ENCODE assay signal across 26 mouse cellular contexts in the genomic region with DNA sequence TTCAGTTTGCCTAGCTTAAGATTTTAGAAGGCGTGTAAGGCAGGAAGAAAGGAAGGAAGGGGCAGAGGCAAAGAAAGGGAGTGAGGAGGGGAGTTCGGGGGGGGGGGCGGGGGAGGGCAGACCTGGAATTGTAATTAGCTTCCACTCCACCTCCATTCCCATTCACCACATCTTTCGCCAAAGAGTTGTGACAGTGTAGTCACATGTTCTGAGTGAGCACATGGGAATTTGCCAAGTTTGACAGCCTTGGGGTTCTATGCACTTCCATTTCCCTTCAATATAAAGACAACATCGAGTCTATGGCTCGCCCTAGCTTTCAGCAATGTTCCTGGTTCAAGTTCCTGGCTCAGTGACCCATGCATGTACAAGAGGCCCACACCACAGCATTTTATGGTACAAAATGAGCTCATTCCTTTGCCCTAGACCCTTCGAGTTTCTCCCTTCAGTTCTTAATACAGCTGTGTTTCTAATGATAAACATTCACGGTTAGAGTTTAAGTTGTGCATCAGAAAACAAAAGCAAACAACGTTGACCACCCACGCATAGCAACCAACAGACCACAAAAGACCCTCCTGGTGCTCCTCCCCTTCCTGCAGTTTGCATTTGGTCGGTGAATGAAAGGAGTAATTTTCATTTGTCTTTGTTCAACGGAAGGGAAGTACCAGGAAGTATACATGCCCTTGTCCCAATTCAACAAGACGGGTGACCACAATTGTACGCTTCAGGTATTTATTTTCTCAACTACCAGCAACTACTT.
DNase-seq lines count a peak whose midpoint lies in the region; ATAC-seq and TF ChIP-seq lines count a peak whose summit lies in the region.
"Had no signal": no experiment of that assay in that cellular context is flagged by ENCODE, and none has a peak within 500 bp of the region (broad histone marks: within the 10 kb centered on the region; RNA-seq: fewer than 3 reads in every experiment).

No protein-coding gene starts in this region.

- no peaks in the 10 kb centered on the region for H3K27me3 ChIP-seq in midbrain, embryonic 11.5 days (ENCODE audit: control insufficient read depth, insufficient read depth, low read length)
- no peaks in the 10 kb centered on the region for H3K27me3 ChIP-seq in midbrain, embryonic 10.5 days (ENCODE audit: low read depth, poor library complexity, severe bottlenecking)
- H3K27me3 ChIP-seq in forebrain, embryonic 13.5 days, result 0 out of 2 replicates have a peak, but pooled peaks cover 3% of the 10 kb centered on the region
- H3K27me3 ChIP-seq in midbrain, postnatal 0 days (ENCODE audit: insufficient read depth, low read length), result no peaks in the 10 kb centered on the region
- H3K27me3 ChIP-seq: embryonic facial prominence, embryonic 13.5 days; liver, embryonic 13.5 days; megakaryocyte, embryonic 14.5 days; neural tube, embryonic 13.5 days had no signal

- H3K27ac ChIP-seq in midbrain, embryonic 11.5 days (ENCODE audit: low read depth, low read length), result no peak overlapping the region
- H3K27ac ChIP-seq in midbrain, embryonic 10.5 days (replicated peaks), result no peak overlapping the region
- H3K27ac ChIP-seq in forebrain, embryonic 13.5 days, result no peak overlapping the region
- no peak overlapping the region for H3K27ac ChIP-seq in midbrain, postnatal 0 days (ENCODE audit: low read depth, low read length)
- H3K27ac ChIP-seq: embryonic facial prominence, embryonic 13.5 days; gastrocnemius, adult 2 months; heart, embryonic 10.5 days; liver, embryonic 13.5 days; neural tube, embryonic 13.5 days had no signal

- H3K4me3 ChIP-seq in midbrain, embryonic 11.5 days (ENCODE audit: low read depth, low read length), result no peak overlapping the region
- no peak overlapping the region for H3K4me3 ChIP-seq in midbrain, embryonic 10.5 days
- H3K4me3 ChIP-seq in forebrain, embryonic 13.5 days, result no peak overlapping the region
- no peak overlapping the region for H3K4me3 ChIP-seq in midbrain, postnatal 0 days (ENCODE audit: low read depth, low read length)
- H3K4me3 ChIP-seq: embryonic facial prominence, embryonic 13.5 days; erythroblast, embryonic 14.5 days; gastrocnemius, adult 2 months; heart, embryonic 10.5 days; liver, embryonic 13.5 days; megakaryocyte, embryonic 14.5 days; neural tube, embryonic 13.5 days had no signal

- WGBS in midbrain, embryonic 11.5 days, result 77% methylated on average over 14 of the region's 14 CpGs
- WGBS in midbrain, embryonic 10.5 days, result 85% methylated on average over 14 of the region's 14 CpGs
- 31% methylated on average over 13 of the region's 14 CpGs for WGBS in forebrain, embryonic 13.5 days
- WGBS in midbrain, postnatal 0 days, result 72% methylated on average over 14 of the region's 14 CpGs

- H3K9me3 ChIP-seq in midbrain, embryonic 11.5 days (ENCODE audit: control insufficient read depth, low read length), result no peaks in the 10 kb centered on the region
- H3K9me3 ChIP-seq in midbrain, embryonic 10.5 days (replicated peaks), result no peaks in the 10 kb centered on the region
- H3K9me3 ChIP-seq in forebrain, embryonic 13.5 days (replicated peaks), result no peaks in the 10 kb centered on the region
- no peaks in the 10 kb centered on the region for H3K9me3 ChIP-seq in midbrain, postnatal 0 days (ENCODE audit: low read length)
- H3K9me3 ChIP-seq: embryonic facial prominence, embryonic 13.5 days; heart, embryonic 10.5 days; liver, embryonic 13.5 days; neural tube, embryonic 13.5 days had no signal

- H3K4me1 ChIP-seq in midbrain, embryonic 11.5 days (ENCODE audit: control insufficient read depth, insufficient read depth, low read length), result no peaks in the 10 kb centered on the region
- no peaks in the 10 kb centered on the region for H3K4me1 ChIP-seq in midbrain, embryonic 10.5 days
- 0 out of 2 replicates have a peak, but pooled peaks cover 9% of the 10 kb centered on the region for H3K4me1 ChIP-seq in forebrain, embryonic 13.5 days
- H3K4me1 ChIP-seq in midbrain, postnatal 0 days (ENCODE audit: insufficient read depth, low read length), result no peaks in the 10 kb centered on the region
- H3K4me1 ChIP-seq: embryonic facial prominence, embryonic 13.5 days; heart, embryonic 10.5 days; liver, embryonic 13.5 days; megakaryocyte, embryonic 14.5 days; neural tube, embryonic 13.5 days had no signal

- no peak for TF ChIP-seq CTCF in midbrain, postnatal 0 days (IDR thresholded peaks at IDR 0.05)

- no peak overlapping the region for H3K9ac ChIP-seq in midbrain, embryonic 11.5 days (ENCODE audit: low read length)
- H3K9ac ChIP-seq in forebrain, embryonic 13.5 days, result no peak overlapping the region
- no peak overlapping the region for H3K9ac ChIP-seq in midbrain, postnatal 0 days (replicated peaks; ENCODE audit: low read length, poor library complexity, severe bottlenecking)
- H3K9ac ChIP-seq: embryonic facial prominence, embryonic 13.5 days; liver, embryonic 13.5 days; lung, embryonic 14.5 days; neural tube, embryonic 13.5 days had no signal

- 0 out of 2 replicates have a peak, but pooled peaks have one; percentile 16 for ATAC-seq in midbrain, embryonic 11.5 days (ENCODE audit: low FRiP score)
- ATAC-seq in forebrain, embryonic 13.5 days, result peak; percentile 93
- 0 out of 2 replicates have a peak, but pooled peaks have one; percentile 34 for ATAC-seq in midbrain, postnatal 0 days (ENCODE audit: low FRiP score)
- ATAC-seq: intestine, postnatal 0 days had no signal

- DNase-seq in midbrain, embryonic 11.5 days (ENCODE audit: low spot score, missing footprints), result no peak
- no peak for DNase-seq in midbrain, embryonic 10.5 days (ENCODE audit: low spot score)
- peak; percentile 8 for DNase-seq in brain, adult 2 months (ENCODE audit: low read depth, low spot score)
- no peak for DNase-seq in midbrain, postnatal 0 days (ENCODE audit: low spot score)
- no peak for DNase-seq in urinary bladder, postnatal 10 days (ENCODE audit: low spot score)
- DNase-seq in gastrocnemius, adult 8-10 months (ENCODE audit: low spot score in 2 of 2), result no peak
- DNase-seq: adrenal gland, adult 8-10 months; cerebellum, adult 2 months; cerebellum, postnatal 36 days; embryo, embryonic 11 days; gastrocnemius, adult 2 months; heart, postnatal 4 days; kidney, postnatal 4 days; layer of hippocampus, adult 9-11 months; liver, embryonic 13.5 days; lung, embryonic 14.5 days; right cerebral cortex, postnatal 14 days; spleen, adult 18-20 months; thymus, postnatal 14 days had no signal

- H3K4me2 ChIP-seq in midbrain, embryonic 11.5 days, result no peak overlapping the region
- no peak overlapping the region for H3K4me2 ChIP-seq in forebrain, embryonic 13.5 days
- no peak overlapping the region for H3K4me2 ChIP-seq in midbrain, postnatal 0 days (ENCODE audit: low read depth, low read length, poor library complexity, severe bottlenecking)
- H3K4me2 ChIP-seq: embryonic facial prominence, embryonic 13.5 days; liver, embryonic 13.5 days; lung, embryonic 14.5 days; neural tube, embryonic 13.5 days had no signal

- no peaks in the 10 kb centered on the region for H3K36me3 ChIP-seq in midbrain, embryonic 11.5 days (ENCODE audit: control insufficient read depth, insufficient read depth, low read length)
- no peaks in the 10 kb centered on the region for H3K36me3 ChIP-seq in midbrain, embryonic 10.5 days
- no peaks in the 10 kb centered on the region for H3K36me3 ChIP-seq in forebrain, embryonic 13.5 days (ENCODE audit: poor library complexity, severe bottlenecking)
- H3K36me3 ChIP-seq in midbrain, postnatal 0 days (ENCODE audit: insufficient read depth, low read length), result no peaks in the 10 kb centered on the region
- H3K36me3 ChIP-seq: embryonic facial prominence, embryonic 13.5 days; heart, embryonic 10.5 days; liver, embryonic 13.5 days; neural tube, embryonic 13.5 days had no signal

Comparison
In these comparisons a context has a peak if more than half of its experiments do, and no peak if none do; other contexts are left out.
1. ATAC-seq: peak in every context shown above with its lines; median percentile 93 in forebrain, embryonic 13.5 days; 34 in midbrain, postnatal 0 days; 16 in midbrain, embryonic 11.5 days.